Mouse (Mus musculus) megakaryocyte, embryonic 14.5 days (primary cell): Measurements from ENCODE around the gene Sncb.

Experiments
- FLI1 ChIP-seq: IDR thresholded peaks from 2 replicates; pipeline ENCODE4 v1.6.1; 2012; ENCODE audit warnings: low read length, inconsistent platforms, mixed read lengths
- GATA1 ChIP-seq: IDR thresholded peaks from 3 replicates; pipeline ENCODE4 v1.6.1; 2012; ENCODE audit warnings: mixed read lengths, low read length, inconsistent platforms, borderline replicate concordance

DNA sequence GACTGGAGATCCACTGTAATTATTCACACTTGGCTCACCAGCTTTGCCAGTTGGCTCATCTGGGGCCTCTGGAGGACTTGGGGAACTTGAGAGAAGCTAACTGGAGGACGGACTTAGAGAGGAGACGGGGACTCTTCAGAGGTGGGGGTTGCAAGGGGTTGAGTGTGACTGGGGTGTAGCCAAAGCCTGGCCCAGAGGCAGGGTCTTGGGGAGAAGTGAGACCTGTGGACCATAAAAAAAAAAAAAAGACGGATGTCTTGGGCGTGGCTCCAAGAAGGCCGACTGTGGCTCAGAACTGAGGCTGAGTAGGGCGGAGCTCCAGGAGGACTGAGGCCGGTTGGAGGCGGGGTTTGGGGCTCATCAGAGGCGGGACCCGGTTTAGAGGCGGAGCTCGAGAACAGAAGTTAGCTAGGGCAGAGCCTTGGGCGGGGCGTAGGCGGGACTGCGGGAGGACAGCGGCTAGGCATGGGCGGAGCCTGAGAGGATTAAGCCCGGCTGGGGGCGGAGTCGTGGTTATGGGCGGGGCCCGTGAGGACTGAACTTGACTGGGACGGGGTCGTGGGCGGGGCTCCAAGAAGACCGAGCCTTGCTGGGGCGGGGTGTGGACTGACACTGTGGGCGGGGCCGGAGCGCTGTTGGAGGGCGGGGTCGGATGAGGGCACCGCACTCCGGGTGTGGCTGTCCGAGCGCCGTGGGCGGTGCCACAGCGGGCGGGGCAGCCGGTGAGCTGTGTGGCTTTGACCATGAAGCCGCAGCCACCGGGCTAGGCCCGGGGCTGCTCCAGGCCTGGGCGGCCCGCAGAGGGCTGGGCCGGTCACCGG lies 22.6 kb upstream of the Sncb start, which contains the start of gene Tspan17:
- TF ChIP-seq GATA1 (no peak), FLI1 (no peak)
